Mouse (Mus musculus) kidney, embryonic 15.5 days (tissue): ENCODE measurements at regions not wholly inside any gene's neighbourhood (a gene's known extent, or its start where the extent isn't known, plus 50 kb on each side); places are given as distances from the start of the nearest gene placed in this dataset.

ENCODE experiments used
- ATAC-seq: fragments of 200-750 bp; cut with Nextera tagmentation; replicated peaks from 2 replicates; pipeline ENCODE4 v1.8.0; 2017; ENCODE audit warnings: moderate TSS enrichment; ENCODE audit not compliant: low FRiP score
- H3K27ac ChIP-seq: fragments of 300-500 bp; sonication (generic); 2 replicates; pipeline ENCODE4 v1.5.1; 2015; ENCODE audit warnings: mild to moderate bottlenecking, inconsistent platforms
- H3K27me3 ChIP-seq: fragments of 300-500 bp; sonication (generic); 2 replicates; pipeline ENCODE4 v1.6.1; 2015; ENCODE audit warnings: inconsistent platforms
- H3K36me3 ChIP-seq: fragments of 300-500 bp; sonication (generic); 2 replicates; pipeline ENCODE4 v1.6.1; 2015; ENCODE audit warnings: inconsistent platforms
- H3K4me1 ChIP-seq: fragments of 300-500 bp; sonication (generic); 2 replicates; pipeline ENCODE4 v1.6.1; 2015; ENCODE audit warnings: inconsistent platforms
- H3K4me2 ChIP-seq: fragments of 300-500 bp; sonication (generic); 2 replicates; pipeline ENCODE4 v1.6.1; 2015; ENCODE audit warnings: moderate library complexity, mild to moderate bottlenecking, inconsistent platforms
- H3K4me3 ChIP-seq: fragments of 300-500 bp; sonication (generic); replicated peaks from 2 replicates; pipeline ENCODE4 v1.5.1; 2015; ENCODE audit warnings: mild to moderate bottlenecking, inconsistent platforms
- H3K9ac ChIP-seq: fragments of 300-500 bp; sonication (generic); 2 replicates; pipeline ENCODE4 v1.6.1; 2015; ENCODE audit warnings: mild to moderate bottlenecking, inconsistent platforms
- H3K9me3 ChIP-seq: fragments of 300-500 bp; sonication (generic); replicated peaks from 2 replicates; pipeline ENCODE4 v1.6.1; 2016; ENCODE audit warnings: inconsistent platforms
- WGBS: fragments of 180-500 bp; shearing (Covaris S2); methylation state at CpG from one replicate; pipeline ENCODE4 v1.1.7; 2015; ENCODE audit warnings: mixed read lengths; 5-methylcytosine and 5-hydroxymethylcytosine counted together

DNA sequence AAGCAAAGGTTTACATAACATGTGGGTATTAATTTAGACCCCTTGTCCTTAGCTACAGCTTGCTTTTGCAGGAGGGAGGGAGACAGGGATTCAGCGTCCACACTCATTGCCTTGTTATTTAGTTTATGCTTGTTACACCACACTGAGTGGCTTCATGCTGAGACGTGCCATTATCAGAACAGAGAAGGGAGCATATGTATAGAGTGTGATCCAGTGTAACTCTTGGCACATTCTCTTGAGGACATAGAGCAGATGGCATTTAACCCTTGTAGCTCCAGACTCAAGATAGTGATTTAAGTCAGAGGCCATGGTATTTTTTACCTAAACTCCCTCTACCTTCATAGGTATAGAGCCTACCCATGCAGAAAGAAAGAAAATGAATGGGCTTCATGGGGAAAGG, 437.7 kb downstream of the Dhx35 start:
- WGBS: 58% methylated on average over 2 of the region's 2 CpGs
- Histone ChIP-seq H3K9ac (no peak overlapping the region), H3K4me2 (no peak overlapping the region), H3K27ac (no peak overlapping the region), H3K27me3 (no peaks in the 10 kb centered on the region), H3K36me3 (no peaks in the 10 kb centered on the region), H3K4me3 (no peak overlapping the region), H3K4me1 (no peaks in the 10 kb centered on the region), H3K9me3 (no peaks in the 10 kb centered on the region)
- ATAC-seq: no peak

GRCm38 (mm10) chr2:159235000-159235399, 440.4 kb downstream of the Dhx35 start:
- 50% methylated on average over 6 of the region's 6 CpGs for WGBS
- Histone ChIP-seq H3K9me3 (no peaks in the 10 kb centered on the region), H3K4me3 (no peak overlapping the region), H3K27ac (no peak overlapping the region), H3K4me2 (no peak overlapping the region), H3K4me1 (no peaks in the 10 kb centered on the region), H3K9ac (no peak overlapping the region), H3K36me3 (no peaks in the 10 kb centered on the region), H3K27me3 (no peaks in the 10 kb centered on the region)
- ATAC-seq: no peak

DNA sequence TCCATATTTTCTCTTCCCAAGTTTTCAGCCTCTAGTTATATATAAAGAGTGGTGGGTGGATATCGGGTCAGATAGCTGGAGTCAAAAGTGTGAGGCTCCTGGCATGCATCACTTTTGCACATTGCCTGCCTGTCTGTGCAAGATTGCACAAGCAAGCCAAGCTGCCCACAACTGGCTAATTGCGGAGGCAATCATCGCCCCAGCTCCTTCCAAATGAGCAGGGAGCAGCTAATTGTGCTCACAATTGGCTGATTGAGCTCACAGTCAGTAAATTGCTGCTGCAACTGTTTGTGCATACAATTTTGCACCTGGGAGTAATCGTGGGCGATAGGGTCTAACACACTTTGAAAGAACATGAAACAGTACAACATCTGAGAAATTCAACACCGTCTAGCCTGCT, 455.5 kb downstream of the Dhx35 start:
- Histone ChIP-seq H3K9ac (no peak overlapping the region), H3K4me3 (no peak overlapping the region), H3K36me3 (no peaks in the 10 kb centered on the region), H3K4me1 (peaks cover 7% of the 10 kb centered on the region; the same call in 1 of the 2 replicates), H3K27ac (no peak overlapping the region), H3K4me2 (no peak overlapping the region), H3K27me3 (no peaks in the 10 kb centered on the region), H3K9me3 (no peaks in the 10 kb centered on the region)
- 42% methylated on average over 6 of the region's 6 CpGs for WGBS
- no peak for ATAC-seq

GRCm38 (mm10) chr2:159250993-159251665, 456.5 kb downstream of the Dhx35 start:
- peak; percentile 67 for ATAC-seq
- WGBS: 39% methylated on average over 6 of the region's 6 CpGs

GRCm38 (mm10) chr2:159270221-159271080, 475.8 kb downstream of the Dhx35 start:
- no peak overlapping the region for H3K4me3 ChIP-seq
- ATAC-seq: peak; percentile 83
- peaks cover 14% of the 10 kb centered on the region for H3K4me1 ChIP-seq
- H3K27me3 ChIP-seq: no peaks in the 10 kb centered on the region
- WGBS: 29% methylated on average over 10 of the region's 10 CpGs
- H3K4me2 ChIP-seq: no peak overlapping the region
- H3K9me3 ChIP-seq: no peaks in the 10 kb centered on the region
- no peak overlapping the region for H3K9ac ChIP-seq
- H3K27ac ChIP-seq: peak overlapping the region; percentile 68
- H3K36me3 ChIP-seq: no peaks in the 10 kb centered on the region

More at GRCm38 (mm10) chr2:159250993-159251665, 456.5 kb downstream of the Dhx35 start:
- Histone ChIP-seq H3K4me3 (no peak overlapping the region), H3K4me2 (no peak overlapping the region), H3K4me1 (peaks cover 7% of the 10 kb centered on the region; the same call in 1 of the 2 replicates), H3K27ac (no peak overlapping the region), H3K9me3 (no peaks in the 10 kb centered on the region), H3K36me3 (no peaks in the 10 kb centered on the region), H3K9ac (no peak overlapping the region), H3K27me3 (no peaks in the 10 kb centered on the region)

DNA sequence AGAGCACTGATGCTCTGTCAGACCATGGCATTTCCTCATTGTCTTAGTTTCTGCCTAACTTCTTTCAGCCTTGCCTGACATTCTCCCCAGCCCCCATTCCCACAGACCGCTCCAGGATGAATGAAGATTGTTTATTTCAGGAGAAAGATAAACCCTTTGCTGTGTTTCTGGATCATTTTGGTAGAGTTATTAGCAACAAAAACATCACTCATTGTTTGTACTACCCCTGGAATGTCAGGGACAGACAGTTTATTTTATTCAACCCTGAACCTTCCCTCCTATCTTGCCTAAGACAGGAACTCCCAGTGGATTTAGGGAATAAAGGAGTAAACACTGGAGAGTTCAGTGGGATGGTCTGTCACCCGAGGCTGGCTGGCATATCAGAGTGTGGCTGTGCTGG, 484.3 kb downstream of the Dhx35 start:
- no peaks in the 10 kb centered on the region for H3K4me1 ChIP-seq
- H3K9me3 ChIP-seq: no peaks in the 10 kb centered on the region
- no peaks in the 10 kb centered on the region for H3K36me3 ChIP-seq
- H3K4me3 ChIP-seq: no peak overlapping the region
- H3K27ac ChIP-seq: no peak overlapping the region
- no peak for ATAC-seq
- H3K27me3 ChIP-seq: no peaks in the 10 kb centered on the region
- no peak overlapping the region for H3K4me2 ChIP-seq
- no peak overlapping the region for H3K9ac ChIP-seq
- 40% methylated on average over 2 of the region's 2 CpGs for WGBS

- Histone ChIP-seq H3K36me3 (no peaks in the 10 kb centered on the region), H3K27ac (no peak overlapping the region)
- ATAC-seq: no peak
These were observed 487.1 kb downstream of the Dhx35 start for GRCm38 (mm10) chr2:159281558-159282320.

DNA sequence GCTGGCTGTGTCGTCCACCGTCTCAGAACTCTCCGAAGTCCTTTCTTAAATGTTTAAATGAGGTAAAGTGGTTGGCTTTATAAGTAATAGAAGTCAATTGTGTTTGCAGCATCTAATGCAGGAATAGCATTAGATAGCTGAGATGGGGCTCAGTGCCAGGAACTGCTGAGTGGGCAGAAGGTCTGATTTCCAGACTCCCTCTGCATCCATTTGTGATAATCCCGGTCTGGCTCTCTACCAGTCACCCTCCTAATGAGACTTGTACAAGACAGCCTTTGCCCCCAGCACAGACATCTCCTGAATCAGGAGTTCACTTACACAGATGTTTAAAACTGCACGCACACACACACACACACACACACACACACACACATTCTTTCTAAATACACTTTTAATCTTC, 489.5 kb downstream of the Dhx35 start:
- ATAC-seq: no peak
- no peak overlapping the region for H3K27ac ChIP-seq

More at GRCm38 (mm10) chr2:159281558-159282320, 487.1 kb downstream of the Dhx35 start:
- no peaks in the 10 kb centered on the region for H3K4me1 ChIP-seq
- 72% methylated on average over 8 of the region's 8 CpGs for WGBS
- H3K9me3 ChIP-seq: no peaks in the 10 kb centered on the region
- H3K27me3 ChIP-seq: no peaks in the 10 kb centered on the region
- H3K9ac ChIP-seq: no peak overlapping the region
- no peak overlapping the region for H3K4me2 ChIP-seq
- H3K4me3 ChIP-seq: no peak overlapping the region

DNA sequence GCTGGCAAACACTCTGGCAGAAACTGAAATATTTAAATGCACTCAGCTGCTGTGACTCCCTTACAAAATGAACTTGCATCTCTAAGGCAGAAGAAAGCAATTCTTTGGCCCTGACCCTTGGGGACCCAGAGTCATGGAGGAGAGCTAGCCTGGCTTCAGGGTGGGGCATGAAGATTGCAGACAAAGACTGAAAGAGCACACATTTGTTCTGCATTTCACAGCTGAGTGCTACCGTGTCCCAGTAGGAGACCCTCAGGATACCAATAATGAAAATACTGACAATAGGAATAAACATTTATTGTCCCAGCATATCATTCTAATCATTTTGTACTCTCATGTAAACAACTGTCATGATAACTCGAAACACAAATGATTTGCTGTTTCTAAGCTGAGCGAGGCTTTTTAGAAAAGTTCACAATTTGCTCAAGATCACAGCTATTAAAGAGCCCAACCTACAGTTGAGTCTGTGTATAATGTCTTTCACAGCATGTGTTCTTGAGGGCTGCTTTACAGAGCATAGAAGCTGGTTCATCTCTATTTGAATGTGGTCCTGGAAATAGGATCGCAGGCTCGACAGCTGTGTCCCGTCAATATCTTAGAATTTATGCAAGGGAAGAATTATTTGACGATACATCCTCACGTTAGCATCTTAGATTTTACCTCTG, 490.1 kb downstream of the Dhx35 start:
- 79% methylated on average over 8 of the region's 8 CpGs for whole genome bisulfite sequencing
- no peak overlapping the region for H3K27ac ChIP-seq
- ATAC-seq: no peak

More for the DNA sequence above, 489.5 kb downstream of the Dhx35 start:
- Histone ChIP-seq H3K4me3 (no peak overlapping the region), H3K9me3 (no peaks in the 10 kb centered on the region), H3K36me3 (no peaks in the 10 kb centered on the region), H3K9ac (no peak overlapping the region), H3K4me1 (peaks cover 8% of the 10 kb centered on the region; the same call in 1 of the 2 replicates), H3K27me3 (no peaks in the 10 kb centered on the region), H3K4me2 (no peak overlapping the region)
- 80% methylated on average over 5 of the region's 5 CpGs for WGBS

DNA sequence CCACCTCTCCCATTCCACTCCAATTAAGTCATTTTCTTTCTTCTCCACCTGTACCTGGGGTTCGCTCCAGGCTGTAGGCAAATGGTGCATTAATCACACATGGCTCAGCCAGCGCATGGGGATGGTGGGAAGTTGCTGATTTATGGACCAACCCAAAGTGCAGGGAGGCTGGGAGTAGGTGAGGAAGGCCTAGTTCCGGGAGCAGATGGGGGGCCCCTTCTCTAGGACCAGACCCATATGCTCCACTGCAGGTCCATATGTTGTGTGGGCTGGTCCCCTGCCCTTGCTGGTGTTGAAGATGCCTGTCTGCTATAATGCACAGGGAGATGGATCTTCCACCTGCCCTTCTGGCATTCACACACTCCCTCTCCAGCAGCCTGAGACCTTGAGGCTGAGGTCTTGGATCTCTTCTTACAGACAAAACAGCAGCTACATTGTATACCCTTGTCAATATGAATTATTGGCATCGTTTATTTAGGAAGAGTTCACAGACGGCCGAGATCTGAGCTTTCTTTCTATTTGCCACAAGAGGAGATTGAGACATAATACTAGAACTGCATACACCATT, 493.5 kb downstream of the Dhx35 start:
- H3K36me3 ChIP-seq: no peaks in the 10 kb centered on the region
- H3K4me2 ChIP-seq: no peak overlapping the region
- H3K9me3 ChIP-seq: no peaks in the 10 kb centered on the region
- no peak overlapping the region for H3K4me3 ChIP-seq
- 0 out of 2 replicates have a peak, but pooled peaks have one; percentile 54 for ATAC-seq
- WGBS: 20% methylated on average over 6 of the region's 6 CpGs
- H3K9ac ChIP-seq: no peak overlapping the region
- H3K27me3 ChIP-seq: no peaks in the 10 kb centered on the region
- H3K4me1 ChIP-seq: peaks cover 8% of the 10 kb centered on the region; the same call in 1 of the 2 replicates
- no peak overlapping the region for H3K27ac ChIP-seq

More for the DNA sequence above, 490.1 kb downstream of the Dhx35 start:
- H3K9me3 ChIP-seq: no peaks in the 10 kb centered on the region
- no peak overlapping the region for H3K9ac ChIP-seq
- no peaks in the 10 kb centered on the region for H3K27me3 ChIP-seq
- peaks cover 8% of the 10 kb centered on the region; the same call in 1 of the 2 replicates for H3K4me1 ChIP-seq
- no peaks in the 10 kb centered on the region for H3K36me3 ChIP-seq
- no peak overlapping the region for H3K4me2 ChIP-seq
- no peak overlapping the region for H3K4me3 ChIP-seq

GRCm38 (mm10) chr2:159290081-159290480, 495.5 kb downstream of the Dhx35 start:
- Histone ChIP-seq H3K9ac (no peak overlapping the region), H3K4me3 (no peak overlapping the region), H3K4me2 (no peak overlapping the region), H3K27me3 (no peaks in the 10 kb centered on the region), H3K27ac (no peak overlapping the region), H3K36me3 (no peaks in the 10 kb centered on the region), H3K4me1 (peaks cover 8% of the 10 kb centered on the region; the same call in 1 of the 2 replicates), H3K9me3 (no peaks in the 10 kb centered on the region)
- 66% methylated on average over 1 of the region's 1 CpGs for WGBS
- ATAC-seq: no peak
